Mouse (Mus musculus) adrenal gland, adult 8-10 months (tissue): ENCODE results near the gene Csnk2b. TPM values are rescaled to one million over a fixed set of nuclear protein-coding genes. Genes with fewer than 3 reads are reported as not detected.
"Not testable (repeated sequence)": the region's sequence is repeated elsewhere in the genome, so short reads cannot be mapped to it uniquely, and the experiment has no call there.

ENCODE experiments used
- DNase-seq: peaks from one replicate; pipeline ENCODE4 v3.0.0; 2022
- total RNA-seq, 4 experiments: library from RNA; stranded (reverse); gene quantifications; 2 replicates each; pipeline ENCODE4 v1.2.4; 2022

The Csnk2b gene
- total RNA-seq, 4 experiments from 2014 or later = 196 to 224 (median 222) TPM

DNA sequence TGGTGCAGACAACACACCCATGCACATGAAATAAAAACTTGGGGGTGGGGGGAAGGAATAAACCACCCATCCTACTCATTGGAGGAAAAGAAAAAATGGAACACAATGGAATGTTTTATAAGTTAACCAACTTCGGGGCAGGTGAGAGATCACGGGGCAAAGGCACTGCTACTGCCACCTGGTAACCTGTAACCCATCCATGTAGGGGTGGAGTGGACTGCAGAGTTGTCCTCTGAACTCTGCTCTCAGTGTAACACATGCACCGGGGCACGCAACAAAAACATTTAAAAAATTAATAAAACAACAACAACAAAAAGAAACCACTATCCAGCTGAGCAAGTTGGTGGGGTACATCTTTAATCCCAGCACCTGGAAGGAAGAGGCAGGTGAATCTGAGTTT, 30.3 kb upstream of the Csnk2b start:
- no peak for DNase-seq

DNA sequence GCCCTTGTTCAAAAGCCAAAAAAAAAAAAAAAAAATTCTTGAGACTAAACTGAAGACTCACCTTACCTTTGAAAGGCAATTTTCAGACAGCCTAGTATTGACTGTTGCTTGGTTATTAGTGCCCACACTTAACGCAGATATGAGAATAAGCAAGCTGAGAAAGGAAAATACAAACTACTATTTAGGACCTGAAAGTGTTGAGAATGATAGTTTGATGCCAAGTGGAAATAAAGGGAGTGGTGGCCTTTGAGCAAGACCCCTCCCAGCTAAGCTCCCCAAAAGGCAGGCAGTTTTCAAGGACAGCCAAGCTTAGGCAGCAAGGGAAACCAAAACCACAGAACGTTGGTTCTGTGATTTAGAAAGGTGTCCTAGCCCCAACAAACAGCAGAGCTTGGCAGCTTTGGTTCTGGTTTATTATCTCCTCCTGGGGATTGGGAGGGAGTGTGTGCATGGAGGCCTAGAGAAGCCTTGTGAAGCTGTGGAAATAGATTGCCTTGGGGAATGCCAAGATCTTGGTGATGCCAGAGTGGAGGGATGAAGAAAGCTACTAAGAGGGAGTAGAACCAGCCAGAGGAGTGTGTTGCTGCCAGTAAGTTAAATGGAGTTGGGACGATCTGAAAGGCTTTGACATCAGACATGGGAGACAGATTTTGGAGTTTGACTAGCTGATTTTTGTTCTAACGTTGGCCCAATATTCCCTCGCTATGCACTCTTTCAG, 26.2 kb upstream of the Csnk2b start:
- DNase-seq = no peak

DNA sequence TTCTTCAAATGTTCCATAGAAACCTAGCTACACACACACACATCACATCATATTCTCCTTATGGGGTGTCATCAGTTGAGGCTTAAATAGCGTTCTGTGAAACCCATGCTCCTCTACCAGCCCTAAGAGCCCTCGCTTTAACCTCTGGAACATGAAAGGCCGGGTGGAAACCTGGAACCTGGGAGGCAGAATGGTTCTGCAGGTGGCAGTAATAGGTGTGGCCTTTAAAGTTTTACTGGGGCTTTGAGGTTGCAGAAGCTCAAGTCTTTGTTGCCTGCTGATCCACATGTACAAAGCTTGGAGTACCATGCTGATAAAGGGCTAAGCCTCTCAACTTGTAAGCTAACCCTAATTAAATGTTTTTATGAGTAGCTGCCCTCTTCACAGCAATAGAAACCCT, 25.5 kb upstream of the Csnk2b start:
- no peak for DNase-seq

DNA sequence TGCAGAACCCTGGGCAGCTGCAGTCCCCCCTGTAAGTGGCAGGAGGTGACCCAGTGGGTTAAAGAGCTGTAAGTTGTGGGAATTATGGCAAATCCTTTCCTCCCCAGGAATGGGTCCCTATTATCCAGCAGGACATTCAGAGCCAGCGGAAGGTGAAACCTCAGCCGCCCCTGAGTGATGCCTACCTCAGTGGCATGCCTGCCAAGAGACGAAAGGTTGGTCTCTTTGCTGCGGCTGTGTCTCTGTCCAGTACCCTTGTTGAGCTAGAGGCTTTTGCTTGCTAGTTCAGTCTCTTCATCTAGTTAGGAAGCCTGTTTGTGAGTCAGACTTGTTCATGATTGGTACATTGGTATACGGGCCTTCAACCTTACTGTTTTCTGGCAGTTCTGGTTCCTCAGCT, 24.3 kb upstream of the Csnk2b start:
- DNase-seq = no peak

DNA sequence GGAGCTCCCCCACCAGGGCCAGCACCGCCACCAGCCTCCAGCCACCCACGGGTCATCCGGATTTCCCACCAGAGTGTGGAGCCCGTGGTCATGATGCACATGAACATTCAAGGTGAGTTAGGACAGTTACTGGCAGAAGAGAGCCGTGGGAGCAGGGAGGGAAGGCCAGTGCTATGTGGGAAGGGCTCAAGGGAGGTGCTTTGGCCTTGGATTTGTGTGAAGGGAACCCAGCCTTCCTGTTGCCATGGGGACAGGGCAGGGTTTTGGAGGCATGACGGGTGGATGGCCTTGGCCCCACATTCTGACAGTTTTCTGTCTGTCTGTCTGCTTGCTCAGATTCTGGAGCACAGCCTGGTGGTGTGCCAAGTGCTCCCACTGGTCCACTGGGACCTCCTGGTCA, 20.1 kb upstream of the Csnk2b start:
- peak; percentile 93 for DNase-seq

DNA sequence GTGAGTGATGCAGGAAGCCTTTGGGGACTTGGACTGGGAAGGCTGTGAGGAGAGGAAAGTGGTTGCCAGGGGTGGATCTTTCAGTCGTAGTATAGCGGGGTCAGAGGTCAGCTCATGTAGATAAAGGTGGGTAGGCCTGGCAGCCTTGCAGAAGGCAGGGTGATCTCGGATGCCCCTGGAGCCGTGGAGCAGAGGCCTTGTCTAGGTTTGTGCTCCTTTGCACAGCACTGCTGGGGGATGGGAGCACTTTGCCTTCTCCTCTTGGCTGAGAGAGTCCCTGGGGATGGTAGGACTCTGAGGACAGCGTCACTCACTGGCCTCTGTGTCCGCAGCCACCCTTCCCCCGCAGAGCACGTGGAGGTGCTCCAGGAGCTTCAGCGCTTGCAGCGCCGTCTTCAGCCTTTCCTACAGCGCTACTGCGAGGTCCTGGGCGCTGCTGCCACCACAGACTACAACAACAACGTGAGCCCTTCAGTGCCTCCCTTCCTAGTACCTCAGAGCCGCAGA, 18.7 kb upstream of the Csnk2b start:
- no peak for DNase-seq

DNA sequence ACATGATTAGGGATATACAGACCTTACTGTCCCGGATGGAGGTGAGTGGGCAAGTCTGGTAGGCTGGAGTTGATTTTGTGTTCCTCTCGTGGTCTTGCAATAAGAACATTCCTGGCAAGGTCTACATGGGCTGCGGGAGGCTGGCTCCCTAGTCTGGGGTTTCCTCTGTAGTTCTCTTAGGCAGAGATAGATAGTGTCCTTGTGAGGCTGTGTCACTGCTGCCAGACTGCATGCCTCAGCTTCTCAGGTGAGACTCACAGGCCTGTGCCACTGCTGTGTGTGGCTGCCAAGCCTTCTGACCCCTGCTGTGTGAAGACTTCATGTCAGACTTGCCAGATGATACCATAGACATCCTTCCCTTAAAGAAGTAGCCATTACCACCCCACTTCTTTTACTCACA, 17.4 kb upstream of the Csnk2b start:
- DNase-seq = no peak

DNA sequence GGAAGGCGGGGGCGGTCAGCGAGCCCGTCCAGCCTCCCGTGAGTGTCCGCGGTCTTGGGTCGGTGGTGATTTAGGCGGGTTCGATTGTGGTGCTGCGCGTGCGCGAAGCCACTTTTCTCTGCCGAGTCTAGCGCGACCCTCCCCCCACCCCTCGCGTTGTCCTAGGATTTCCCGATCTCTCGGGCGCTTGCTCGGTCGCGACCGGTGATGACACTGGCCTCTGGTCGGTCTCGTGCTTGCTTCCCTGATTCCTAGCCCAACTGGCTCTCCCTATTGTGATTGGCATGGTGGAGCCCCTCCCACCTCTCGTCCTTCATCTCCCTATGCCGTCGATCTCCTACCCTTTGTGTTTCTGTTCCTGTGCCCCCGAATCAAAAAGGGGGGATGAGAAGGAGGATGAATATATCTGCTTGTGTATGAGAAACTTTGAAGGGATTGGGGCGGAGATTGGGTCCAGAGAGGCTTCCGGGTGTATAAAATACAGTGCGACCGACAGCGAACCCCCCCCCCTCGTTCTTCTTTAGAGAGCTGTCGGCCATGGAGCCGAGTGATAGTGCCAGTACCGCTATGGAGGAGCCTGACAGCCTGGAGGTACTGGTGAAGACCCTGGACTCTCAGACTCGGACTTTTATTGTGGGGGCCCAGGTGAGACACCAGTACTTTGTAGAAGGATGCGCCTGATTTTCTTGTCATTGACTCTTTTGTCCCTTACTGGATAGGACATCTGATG, 13.9 kb upstream of the Csnk2b start:
- DNase-seq = no peak

DNA sequence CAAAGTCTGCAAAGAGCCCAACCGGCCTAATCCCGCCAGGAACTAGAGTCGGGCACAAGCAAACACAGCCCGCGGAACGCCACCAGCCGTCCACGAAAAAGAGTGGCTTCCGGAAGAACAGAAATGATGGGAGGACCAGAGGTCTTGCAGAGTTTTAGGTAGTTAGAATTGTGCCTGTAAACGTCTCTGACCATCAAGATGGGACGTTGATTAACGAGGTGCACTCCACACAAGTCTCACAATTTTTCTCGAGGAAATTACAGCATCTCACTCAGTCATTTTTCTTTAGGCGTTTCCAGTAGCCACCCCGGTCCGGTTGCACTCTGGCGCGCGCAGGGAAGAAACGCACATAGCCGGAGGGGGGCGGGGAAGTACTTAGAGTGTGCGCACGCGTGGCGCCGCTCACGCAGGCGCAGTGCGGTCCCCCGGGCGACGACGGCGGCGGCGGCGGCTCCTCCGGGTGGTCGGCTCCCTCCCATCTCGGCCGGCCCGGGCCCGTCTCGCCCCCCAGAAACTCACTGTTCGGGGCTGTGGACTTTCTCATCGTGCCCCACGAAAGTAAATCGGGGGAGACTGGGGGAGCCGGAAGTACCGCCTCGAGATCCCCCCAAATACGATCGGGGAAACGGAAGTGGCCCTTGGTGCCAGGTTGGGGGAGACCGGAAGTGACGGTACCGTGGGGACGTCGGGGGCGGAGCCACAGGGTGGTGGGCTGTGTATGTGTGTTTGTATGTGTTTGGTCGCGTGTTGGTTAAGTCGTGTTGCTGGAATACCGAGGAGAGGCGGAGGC, 13.1 kb upstream of the Csnk2b start, which contains the start of gene Bag6:
Gene Bag6, plus strand, starts transcription at position 378 of the 790 bp plus-strand sequence.
- DNase-seq = peak; percentile 91

DNA sequence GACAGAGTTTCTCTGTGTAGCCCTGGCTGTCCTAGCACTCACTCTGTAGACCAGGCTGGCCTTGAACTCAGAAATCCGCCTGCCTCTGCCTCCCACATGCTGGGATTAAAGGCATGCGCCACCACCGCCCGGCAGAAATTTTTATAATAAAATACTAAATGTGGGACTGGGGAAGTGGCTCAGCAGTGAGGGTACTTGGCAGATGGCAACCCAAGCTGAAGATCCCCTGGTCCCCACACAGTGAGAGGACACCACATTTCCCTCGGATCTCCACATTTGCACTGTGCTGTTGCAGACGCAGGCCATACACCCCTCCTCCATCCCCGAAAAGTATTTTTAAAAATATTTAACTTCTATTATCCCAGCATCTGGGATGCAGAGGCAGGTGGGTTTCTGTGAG, 11.7 kb upstream of the Csnk2b start:
- DNase-seq = no peak

DNA sequence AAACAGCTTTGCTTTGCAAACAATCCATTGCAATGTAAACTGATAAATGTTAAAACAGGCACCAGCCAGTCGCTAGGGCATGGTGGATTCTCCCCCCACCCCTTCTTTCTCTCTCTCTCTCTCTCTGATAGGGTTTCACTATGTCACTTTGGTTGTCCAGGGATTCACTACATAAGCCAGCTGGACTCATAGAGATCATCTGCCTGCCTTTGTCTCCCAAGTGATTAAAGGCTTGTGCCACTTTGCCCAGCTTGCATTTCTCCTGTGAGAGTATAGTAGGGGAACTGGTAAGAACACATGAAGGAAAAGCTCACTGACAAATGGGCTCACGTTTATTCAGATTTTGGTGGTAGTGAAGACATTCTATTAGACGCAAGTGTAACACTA, 10.3 kb upstream of the Csnk2b start:
- no peak for DNase-seq

DNA sequence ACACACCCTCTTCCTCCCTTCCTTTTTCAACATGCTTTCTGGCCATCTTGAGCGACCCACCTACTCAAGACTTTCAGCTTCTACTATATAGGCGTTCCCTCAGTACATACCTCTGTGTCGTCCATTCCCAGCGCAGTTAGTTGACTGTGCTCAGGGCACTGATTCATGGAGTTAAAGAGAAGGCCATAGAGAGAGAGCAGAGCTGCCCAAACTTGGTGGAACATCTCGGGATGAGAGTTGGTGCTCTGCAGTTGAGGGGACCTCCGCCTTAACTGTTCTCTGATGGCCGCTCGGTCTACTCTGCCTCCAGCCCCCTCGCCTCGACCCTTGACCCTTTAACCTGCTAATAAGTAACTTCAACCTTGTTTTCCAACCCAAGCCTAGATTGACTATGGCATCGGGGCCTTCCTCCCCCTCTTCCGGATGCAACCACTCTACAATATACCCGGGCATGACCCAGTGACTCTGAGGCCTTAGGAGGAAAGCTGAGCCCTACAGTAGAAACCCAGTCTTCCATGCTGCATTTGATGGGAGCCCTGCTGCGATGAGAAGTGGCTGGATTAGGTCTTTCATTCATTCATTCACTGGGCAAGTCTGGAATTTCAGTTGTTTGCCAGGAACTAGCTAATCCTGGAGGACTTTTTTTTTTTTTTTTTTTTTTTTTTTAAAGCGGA, 9.8 kb upstream of the Csnk2b start, which contains the start of gene Apom:
Gene Apom, minus strand, starts transcription at position 551 of the 674 bp plus-strand sequence.
- DNase-seq = no peak

DNA sequence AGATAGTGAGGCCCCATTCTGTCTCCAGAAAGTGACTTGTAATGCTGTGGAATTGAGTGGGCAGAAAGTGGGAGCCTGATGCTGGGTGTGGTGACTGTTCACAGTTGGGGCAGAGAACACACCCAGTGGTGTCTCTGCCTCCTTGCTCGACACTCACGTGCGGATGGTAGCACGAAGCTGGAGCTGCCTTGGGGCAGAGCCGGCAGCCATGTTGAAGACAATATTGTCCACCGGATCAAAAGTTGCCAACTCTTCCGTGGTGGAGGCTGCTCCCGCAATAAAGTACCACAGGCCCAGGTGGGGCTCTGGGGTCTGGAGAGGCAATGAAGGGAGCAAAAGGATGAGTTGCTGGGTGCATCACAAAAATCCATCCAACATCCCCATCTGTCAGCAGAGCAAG, 9.2 kb upstream of the Csnk2b start:
- DNase-seq = no peak

DNA sequence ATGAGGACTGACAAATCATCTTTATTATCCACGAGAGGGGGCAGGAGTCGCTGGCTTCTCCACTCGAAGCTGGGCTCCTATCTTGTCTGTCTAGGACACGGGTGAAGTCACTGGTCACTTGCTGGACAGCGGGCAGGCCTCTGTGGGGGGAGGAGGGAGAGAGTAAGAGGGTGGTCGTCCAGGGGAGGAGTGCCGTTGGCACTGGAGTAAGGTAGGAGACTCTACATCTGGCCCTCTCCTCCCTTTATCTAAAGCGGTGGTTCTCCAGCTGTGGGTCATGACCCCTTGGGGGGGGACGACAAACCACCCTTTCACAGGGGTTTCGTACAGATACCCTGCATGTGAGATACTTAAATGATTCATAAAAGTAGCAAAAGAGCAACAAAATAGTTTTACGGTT, 7.1 kb upstream of the Csnk2b start:
- no peak for DNase-seq

DNA sequence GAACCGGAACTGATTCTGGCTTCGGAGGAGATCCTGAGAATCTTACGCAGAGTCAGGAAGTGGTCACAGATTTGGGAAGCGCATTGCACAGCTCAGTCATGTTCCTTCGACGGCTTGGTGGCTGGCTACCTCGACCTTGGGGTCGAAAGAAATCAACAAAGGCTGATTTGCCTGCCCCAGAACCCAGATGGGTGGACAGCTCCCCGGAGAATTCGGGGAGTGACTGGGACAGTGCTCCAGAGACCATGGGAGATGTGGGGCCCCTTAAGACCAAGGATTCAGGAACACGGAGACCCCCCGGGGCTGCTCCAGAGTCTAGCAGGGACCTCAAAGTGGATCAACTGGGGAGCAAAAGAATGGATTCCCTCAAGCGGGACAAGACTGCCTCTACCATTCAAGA, 5.2 kb upstream of the Csnk2b start:
- no peak for DNase-seq

DNA sequence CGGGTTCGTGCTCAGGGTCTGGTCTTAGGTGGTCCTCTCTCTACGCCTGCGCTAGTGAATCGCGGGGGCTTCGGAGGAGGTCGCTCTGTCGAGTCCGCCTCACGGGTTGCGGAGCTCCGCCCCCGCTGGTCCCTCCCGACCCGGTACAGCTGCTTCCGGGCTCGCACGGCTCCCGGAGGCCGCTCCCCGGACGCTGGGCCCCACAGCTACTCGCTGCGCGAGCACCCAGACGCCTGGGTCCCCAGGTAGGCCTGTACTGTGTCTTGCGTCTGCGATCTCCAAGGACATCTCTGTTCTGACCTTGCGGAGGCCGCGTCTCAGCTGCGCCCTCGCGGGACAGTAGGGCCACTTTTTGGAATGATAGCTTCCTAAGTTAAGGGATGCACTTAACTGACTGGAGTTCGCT, 4.4 kb upstream of the Csnk2b start, which contains the start of gene D17H6S53E:
Gene D17H6S53E, plus strand, starts transcription at position 168 of the 406 bp plus-strand sequence.
- peak; percentile 71 for DNase-seq

DNA sequence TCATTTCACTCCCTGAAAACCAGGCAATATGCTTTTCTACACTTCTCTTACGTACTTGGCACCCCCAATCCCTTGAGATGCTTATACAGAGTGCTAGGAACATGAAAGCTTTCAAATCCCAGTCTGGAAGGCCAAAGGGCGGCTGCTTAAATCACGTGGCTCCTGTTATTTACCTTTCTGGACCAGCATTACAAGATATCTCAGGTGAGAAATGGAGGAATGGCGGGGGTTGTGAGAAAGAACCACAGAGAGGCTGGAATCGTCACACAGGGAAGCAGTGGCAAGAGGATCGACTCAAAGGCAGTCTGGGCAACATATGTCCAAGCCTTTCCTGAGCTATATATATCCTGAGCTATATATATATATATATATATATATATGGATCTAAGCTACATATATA, 3.7 kb upstream of the Csnk2b start:
- DNase-seq = no peak

DNA sequence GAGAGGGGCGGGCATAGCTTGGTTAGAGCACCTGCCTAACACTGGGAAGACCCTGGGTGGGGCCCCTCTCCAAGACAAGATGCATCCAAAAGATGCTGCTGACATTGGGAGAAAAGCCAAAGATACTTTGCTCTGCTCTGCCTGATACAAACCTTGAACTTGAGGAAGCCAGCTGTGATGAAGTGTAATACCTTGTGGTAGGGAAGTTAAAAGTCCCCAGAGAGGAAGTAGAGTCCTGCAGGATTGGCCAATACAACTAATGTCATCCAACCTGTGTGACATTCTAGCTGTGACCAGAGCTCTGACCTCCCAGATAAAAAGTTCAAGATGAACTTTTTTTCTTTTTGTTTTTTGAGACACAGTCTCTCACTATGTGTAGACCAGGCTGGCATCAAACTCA, 3.2 kb upstream of the Csnk2b start:
- DNase-seq = no peak

DNA sequence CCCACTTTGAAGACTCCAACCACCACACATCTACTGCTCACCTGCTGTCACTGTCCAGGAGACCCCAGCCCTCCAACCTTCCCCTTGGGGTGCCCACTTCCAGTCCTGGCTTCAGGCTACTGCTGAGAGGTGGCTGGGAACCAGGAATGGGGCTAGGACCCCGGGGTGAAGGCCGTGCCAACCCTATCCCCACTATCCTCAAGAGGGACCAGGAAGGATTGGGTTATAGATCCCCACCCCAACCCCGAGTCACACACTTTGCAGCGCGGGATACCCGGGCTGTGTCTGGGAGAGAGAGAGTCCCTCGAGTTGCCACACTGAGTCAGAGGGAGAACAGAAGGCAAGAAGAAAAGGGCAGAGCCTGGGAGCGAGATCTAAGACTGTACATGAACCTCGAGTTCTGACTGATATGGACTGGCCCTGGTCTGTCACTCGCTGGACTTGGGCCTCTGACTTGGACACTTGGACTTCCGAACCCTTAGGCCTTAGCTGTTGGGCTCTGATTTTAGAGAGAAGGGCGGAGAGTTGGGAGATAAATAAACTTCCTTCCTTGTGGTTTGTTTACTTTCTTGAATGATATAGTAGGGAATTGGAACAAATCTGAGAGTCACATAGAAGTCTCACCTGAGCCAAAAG, 2.5 kb upstream of the Csnk2b start:
- not testable (repeated sequence) for DNase-seq

DNA sequence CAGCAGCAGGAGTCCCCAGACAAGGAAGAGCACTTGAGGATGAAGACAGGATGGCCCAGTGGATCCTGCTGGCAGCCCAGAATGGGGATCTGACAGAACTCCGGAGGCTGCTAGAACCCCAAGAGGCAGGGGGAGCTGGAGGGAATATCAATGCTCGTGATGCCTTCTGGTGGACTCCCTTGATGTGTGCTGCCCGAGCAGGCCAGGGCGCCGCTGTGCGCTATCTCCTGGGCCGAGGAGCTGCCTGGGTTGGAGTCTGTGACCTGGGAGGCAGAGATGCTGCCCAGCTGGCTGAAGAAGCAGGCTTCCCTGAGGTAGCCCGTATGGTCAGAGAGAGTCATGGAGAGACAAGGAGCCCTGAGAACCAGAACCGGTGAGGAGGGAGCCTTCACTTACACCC, 1.4 kb upstream of the Csnk2b start:
- not testable (repeated sequence) for DNase-seq

DNA sequence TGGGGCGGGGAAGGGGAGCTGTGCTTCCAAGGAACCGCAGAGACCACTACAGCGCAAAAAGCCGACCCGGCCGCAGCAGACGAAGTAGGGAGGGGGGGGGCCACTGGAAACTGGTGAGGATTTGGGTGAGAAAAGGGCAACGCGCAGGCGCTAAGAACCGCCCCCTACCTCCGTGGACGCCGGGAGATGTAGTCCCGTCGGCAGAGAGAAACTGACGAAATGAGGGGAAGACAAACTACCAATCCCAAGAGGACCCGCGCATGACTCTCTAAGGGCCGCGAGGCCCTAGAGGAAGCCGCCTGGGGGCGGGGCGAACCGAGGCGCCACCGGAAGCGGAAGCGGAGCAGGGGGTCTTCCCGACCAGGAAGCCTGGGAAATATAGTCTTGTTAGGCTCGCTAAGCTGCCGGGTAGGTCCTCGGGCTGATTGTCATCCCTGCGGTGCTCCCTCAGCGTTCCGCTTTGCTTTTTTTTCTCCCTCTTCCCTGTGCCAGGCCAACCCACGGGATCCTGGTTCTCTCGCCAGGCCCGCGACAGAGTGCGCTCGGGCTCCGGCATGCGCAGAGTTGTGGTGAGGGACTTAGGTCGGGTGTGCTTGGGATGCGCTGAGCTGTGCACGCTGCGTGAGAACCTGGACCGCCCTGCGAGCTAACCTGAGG, 582 bp downstream of the Csnk2b start, which contains the start of gene Gpank1:
Gene Gpank1, plus strand, starts transcription at position 313 of the 657 bp plus-strand sequence.
- peak; percentile 99 for DNase-seq
